Mouse (Mus musculus): Measurements from ENCODE around the gene Noa1. TPM values are rescaled to one million over a fixed set of nuclear protein-coding genes. Genes with fewer than 3 reads are reported as not detected.

Gene Noa1
- total RNA-seq, 2 experiments from 2014 or later = 21.6 to 27.6 TPM

GRCm38 (mm10) chr5:77286904-77287303, 23.0 kb downstream of the Noa1 start:
- intact Hi-C loops (cut with DNase I) = no loop called here
- TF ChIP-seq CTCF (IDR thresholded peaks at IDR 0.05) = no peak
- DNase-seq (ENCODE audit: extremely low spot score in 1 of 2, low spot score in 2 of 2) = no peak
- H3K4me3 ChIP-seq = no peak overlapping the region
- no peak overlapping the region for H3K27ac ChIP-seq

- no peak for DNase-seq (ENCODE audit: extremely low spot score in 1 of 2, low spot score in 2 of 2)
- intact Hi-C loops (cut with DNase I) = no loop called here
- TF ChIP-seq CTCF (IDR thresholded peaks at IDR 0.05) = no peak
- Histone ChIP-seq H3K27ac (no peak overlapping the region), H3K4me3 (no peak overlapping the region)
These were observed 24.2 kb downstream of the Noa1 start for GRCm38 (mm10) chr5:77285685-77286084.

GRCm38 (mm10) chr5:77282242-77282641, 27.6 kb downstream of the Noa1 start:
- no peak overlapping the region for H3K4me3 ChIP-seq
- TF ChIP-seq CTCF (IDR thresholded peaks at IDR 0.05) = no peak
- H3K27ac ChIP-seq = no peak overlapping the region
- DNase-seq (ENCODE audit: extremely low spot score in 1 of 2, low spot score in 2 of 2) = no peak
- intact Hi-C loops (cut with DNase I) = no loop called here

GRCm38 (mm10) chr5:77281518-77282174, 28.2 kb downstream of the Noa1 start:
- intact Hi-C loops (cut with DNase I) = no loop called here
- DNase-seq (ENCODE audit: extremely low spot score in 1 of 2, low spot score in 2 of 2) = no peak
- no peak overlapping the region for H3K27ac ChIP-seq
- TF ChIP-seq CTCF (IDR thresholded peaks at IDR 0.05) = no peak
- no peak overlapping the region for H3K4me3 ChIP-seq

GRCm38 (mm10) chr5:77277204-77277603, 32.7 kb downstream of the Noa1 start:
- H3K4me3 ChIP-seq = no peak overlapping the region
- no peak for TF ChIP-seq CTCF (IDR thresholded peaks at IDR 0.05)
- intact Hi-C loops (cut with DNase I) = no loop called here
- no peak overlapping the region for H3K27ac ChIP-seq
- no peak for DNase-seq (ENCODE audit: extremely low spot score in 1 of 2, low spot score in 2 of 2)

GRCm38 (mm10) chr5:77275950-77276349, 33.9 kb downstream of the Noa1 start:
- peak in 1 of 2 experiments; percentile 18 for DNase-seq (ENCODE audit: extremely low spot score in 1 of 2, low spot score in 2 of 2)
- Histone ChIP-seq H3K27ac (no peak overlapping the region), H3K4me3 (no peak overlapping the region)
- intact Hi-C loops (cut with DNase I) = no loop called here
- peak; percentile 65 for TF ChIP-seq CTCF (IDR thresholded peaks at IDR 0.05)

GRCm38 (mm10) chr5:77273151-77273550, 36.7 kb downstream of the Noa1 start:
- H3K4me3 ChIP-seq = no peak overlapping the region
- DNase-seq (ENCODE audit: extremely low spot score in 1 of 2, low spot score in 2 of 2) = no peak
- no peak for TF ChIP-seq CTCF (IDR thresholded peaks at IDR 0.05)
- H3K27ac ChIP-seq = no peak overlapping the region
- intact Hi-C loops (cut with DNase I) = no loop called here

- TF ChIP-seq CTCF (IDR thresholded peaks at IDR 0.05) = peak; percentile 35
- Histone ChIP-seq H3K27ac (no peak overlapping the region), H3K4me3 (no peak overlapping the region)
- intact Hi-C loops (cut with DNase I) = no loop called here
- DNase-seq (ENCODE audit: extremely low spot score in 1 of 2, low spot score in 2 of 2) = no peak
These were observed 40.5 kb downstream of the Noa1 start for GRCm38 (mm10) chr5:77269399-77269798.

GRCm38 (mm10) chr5:77267957-77268624, 41.8 kb downstream of the Noa1 start:
- Histone ChIP-seq H3K27ac (no peak overlapping the region), H3K4me3 (no peak overlapping the region)
- no peak for TF ChIP-seq CTCF (IDR thresholded peaks at IDR 0.05)
- intact Hi-C loops (cut with DNase I) = loop anchor here (2.0 kb wide), 1 partner anchor 43 kb away; the partner anchor contains the start of genes Noa1 and Polr2b
- no peak for DNase-seq (ENCODE audit: extremely low spot score in 1 of 2, low spot score in 2 of 2)

GRCm38 (mm10) chr5:77267441-77267840, 42.4 kb downstream of the Noa1 start:
- no peak for TF ChIP-seq CTCF (IDR thresholded peaks at IDR 0.05)
- Histone ChIP-seq H3K4me3 (no peak overlapping the region), H3K27ac (no peak overlapping the region)
- intact Hi-C loops (cut with DNase I) = loop anchor here (2.0 kb wide), 1 partner anchor 43 kb away; the partner anchor contains the start of genes Noa1 and Polr2b
- DNase-seq (ENCODE audit: extremely low spot score in 1 of 2, low spot score in 2 of 2) = no peak

- H3K4me3 ChIP-seq = peak overlapping the region; percentile 70
- no peak for TF ChIP-seq CTCF (IDR thresholded peaks at IDR 0.05)
- DNase-seq (ENCODE audit: extremely low spot score in 1 of 2, low spot score in 2 of 2) = no peak
- intact Hi-C loops (cut with DNase I) = loop anchor here (2.0 kb wide), 1 partner anchor 44 kb away; the partner anchor contains the start of genes Noa1 and Polr2b
- peak overlapping the region; percentile 12; the same call in 1 of the 2 replicates for H3K27ac ChIP-seq
These were observed 42.9 kb downstream of the Noa1 start for GRCm38 (mm10) chr5:77266886-77267401.
